Mouse (Mus musculus) hindbrain, embryonic 16.5 days (tissue): ENCODE measurements at regions not wholly inside any gene's neighbourhood (a gene's known extent, or its start where the extent isn't known, plus 50 kb on each side); places are given as distances from the start of the nearest gene placed in this dataset.
A peak's percentile ranks its signal among the peaks of the same experiment; 100 is the strongest.
"Not testable (repeated sequence)": the region's sequence is repeated elsewhere in the genome, so short reads cannot be mapped to it uniquely, and the experiment has no call there.

Source experiments
- ATAC-seq: fragments of 200-750 bp; cut with Nextera tagmentation; 2 replicates; pipeline ENCODE4 v1.8.0; 2017; ENCODE audit warnings: moderate TSS enrichment, moderate library complexity
- H3K27ac ChIP-seq: fragments of 300-500 bp; sonication (generic); 2 replicates; pipeline ENCODE4 v1.5.1; 2014; ENCODE audit warnings: low read depth, mild to moderate bottlenecking, control low read depth, low read length, moderate library complexity
- H3K27me3 ChIP-seq: fragments of 300-500 bp; sonication (generic); replicated peaks from 2 replicates; pipeline ENCODE4 v1.6.1; 2014; ENCODE audit warnings: low read length; ENCODE audit not compliant: control insufficient read depth, insufficient read depth
- H3K36me3 ChIP-seq: fragments of 300-500 bp; sonication (generic); 2 replicates; pipeline ENCODE4 v1.6.1; 2014; ENCODE audit warnings: mild to moderate bottlenecking, low read length, moderate library complexity, mixed read lengths; ENCODE audit not compliant: control insufficient read depth, insufficient read depth
- H3K4me1 ChIP-seq: fragments of 300-500 bp; sonication (generic); 2 replicates; pipeline ENCODE4 v1.6.1; 2014; ENCODE audit warnings: low read depth, low read length; ENCODE audit not compliant: control insufficient read depth, insufficient read depth
- H3K4me2 ChIP-seq: fragments of 300-500 bp; sonication (generic); 2 replicates; pipeline ENCODE4 v1.6.1; 2014; ENCODE audit warnings: mild to moderate bottlenecking, low read length, control low read depth, moderate library complexity
- H3K4me3 ChIP-seq: fragments of 300-500 bp; sonication (generic); 2 replicates; pipeline ENCODE4 v1.5.1; 2014; ENCODE audit warnings: mild to moderate bottlenecking, low read length, control low read depth, moderate library complexity
- H3K9ac ChIP-seq: fragments of 300-500 bp; sonication (generic); 2 replicates; pipeline ENCODE4 v1.6.1; 2014; ENCODE audit warnings: low read depth, mild to moderate bottlenecking, control low read depth, low read length, moderate library complexity
- H3K9me3 ChIP-seq: fragments of 300-500 bp; sonication (generic); 2 replicates; pipeline ENCODE4 v1.6.1; 2014; ENCODE audit warnings: mild to moderate bottlenecking, low read length, moderate library complexity; ENCODE audit not compliant: control insufficient read depth
- WGBS: fragments of 180-500 bp; shearing (Covaris S2); extraction: QIAGEN DNeasy Blood & Tissue Kit; methylation state at CpG from one replicate; pipeline ENCODE4 v1.1.7; 2014; 5-methylcytosine and 5-hydroxymethylcytosine counted together

DNA sequence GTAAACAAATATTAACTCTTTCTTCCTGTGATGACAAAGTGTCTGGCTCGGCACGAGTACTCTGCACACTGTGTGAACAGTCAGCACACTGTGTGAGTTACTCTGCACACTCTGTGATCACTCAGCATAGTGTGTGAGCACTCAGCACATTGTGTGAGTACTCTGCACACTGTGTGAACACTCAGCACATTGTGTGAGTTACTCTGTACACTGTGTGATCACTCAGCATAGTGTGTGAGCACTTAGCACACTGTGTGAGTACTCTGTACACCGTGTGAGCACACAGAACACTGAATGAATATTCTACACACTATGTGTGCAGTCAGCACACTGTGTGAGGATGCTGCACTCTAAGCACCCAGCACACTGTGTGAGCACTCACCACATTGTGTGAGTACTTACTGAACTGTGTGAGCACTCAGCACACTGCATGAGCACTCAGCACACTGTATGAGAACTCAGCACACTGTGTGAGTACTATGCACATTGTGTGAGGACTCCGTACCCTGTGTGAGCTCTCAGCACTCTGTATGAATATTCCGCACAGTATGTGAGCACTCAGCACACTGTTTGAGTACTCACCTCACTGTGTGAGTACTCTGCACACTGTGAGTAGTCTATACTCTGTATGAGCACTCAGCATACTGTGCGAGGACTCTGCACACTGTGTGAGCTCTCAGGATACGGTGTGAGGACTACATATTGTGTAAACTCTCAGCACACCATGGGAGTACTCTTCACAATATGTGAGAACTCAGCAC is 381.9 kb downstream of the Hdgfl1 start:
- Histone ChIP-seq H3K9ac (no peak overlapping the region), H3K27ac (no peak overlapping the region), H3K27me3 (no peaks in the 10 kb centered on the region), H3K36me3 (no peaks in the 10 kb centered on the region), H3K9me3 (no peaks in the 10 kb centered on the region), H3K4me1 (no peaks in the 10 kb centered on the region), H3K4me3 (no peak overlapping the region), H3K4me2 (no peak overlapping the region)
- peak; percentile 42; the same call in 1 of the 2 replicates for ATAC-seq
- WGBS, result 95% methylated on average over 7 of the region's 7 CpGs

DNA sequence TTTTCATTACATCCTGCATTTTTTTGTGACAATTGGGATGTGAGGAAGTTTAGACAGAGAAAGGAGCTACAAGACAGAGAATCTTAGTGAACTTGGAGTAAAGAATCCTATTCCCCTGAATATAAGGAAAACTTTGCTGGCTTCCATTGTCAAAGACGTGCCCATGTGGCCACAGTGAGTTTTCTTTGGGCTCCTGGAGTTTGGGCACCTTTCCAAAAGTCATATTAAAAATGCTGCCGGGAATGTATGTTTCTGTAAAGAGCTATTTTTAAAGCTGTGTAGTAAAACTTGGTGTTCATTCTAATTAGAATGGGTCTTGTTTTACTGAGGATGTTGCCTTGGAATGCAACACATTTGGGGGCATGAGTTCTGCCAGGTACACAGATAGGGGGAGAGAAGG is 387.3 kb downstream of the Hdgfl1 start:
- H3K9me3 ChIP-seq, result no peaks in the 10 kb centered on the region
- H3K9ac ChIP-seq, result no peak overlapping the region
- 58% methylated on average over 2 of the region's 2 CpGs for WGBS
- H3K36me3 ChIP-seq, result no peaks in the 10 kb centered on the region
- ATAC-seq, result no peak
- H3K4me1 ChIP-seq, result no peaks in the 10 kb centered on the region
- no peak overlapping the region for H3K4me3 ChIP-seq
- no peak overlapping the region for H3K4me2 ChIP-seq
- no peaks in the 10 kb centered on the region for H3K27me3 ChIP-seq
- no peak overlapping the region for H3K27ac ChIP-seq

DNA sequence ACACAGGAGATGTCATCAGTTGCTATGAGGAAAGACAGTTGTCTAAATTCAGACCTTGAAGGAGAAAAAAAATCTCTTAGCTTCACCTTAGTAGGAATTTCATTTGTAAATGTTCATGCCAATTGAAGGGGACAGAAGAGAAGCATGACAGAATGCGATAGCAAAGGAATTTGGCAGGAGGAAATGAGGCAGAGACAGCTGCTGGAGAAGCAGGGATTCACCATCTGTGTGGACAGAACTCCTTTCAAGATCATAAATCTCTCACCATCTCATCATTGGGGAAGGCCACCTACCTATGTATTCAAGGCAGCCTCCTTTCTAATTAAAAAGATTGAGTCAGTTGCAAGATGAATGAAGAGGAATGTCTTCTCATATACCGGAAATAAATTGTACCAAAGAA is 387.8 kb downstream of the Hdgfl1 start:
- WGBS, result 76% methylated on average over 2 of the region's 2 CpGs
- 0 out of 2 replicates have a peak, but pooled peaks have one; percentile 50 for ATAC-seq

GRCm38 (mm10) chr13:26375546-26375945 is 394.4 kb downstream of the Hdgfl1 start:
- Histone ChIP-seq H3K9ac (no peak overlapping the region), H3K27ac (no peak overlapping the region), H3K9me3 (no peaks in the 10 kb centered on the region), H3K4me3 (no peak overlapping the region), H3K27me3 (no peaks in the 10 kb centered on the region), H3K36me3 (no peaks in the 10 kb centered on the region), H3K4me1 (no peaks in the 10 kb centered on the region), H3K4me2 (no peak overlapping the region)
- ATAC-seq, result no peak

More for the DNA sequence above, 387.8 kb downstream of the Hdgfl1 start:
- no peak overlapping the region for H3K4me2 ChIP-seq
- H3K4me3 ChIP-seq, result no peak overlapping the region
- no peaks in the 10 kb centered on the region for H3K36me3 ChIP-seq
- H3K27ac ChIP-seq, result no peak overlapping the region
- no peaks in the 10 kb centered on the region for H3K4me1 ChIP-seq
- H3K27me3 ChIP-seq, result no peaks in the 10 kb centered on the region
- no peak overlapping the region for H3K9ac ChIP-seq
- H3K9me3 ChIP-seq, result no peaks in the 10 kb centered on the region

GRCm38 (mm10) chr13:26365911-26366310 is 404.1 kb downstream of the Hdgfl1 start:
- ATAC-seq, H3K27ac ChIP-seq, H3K4me1 ChIP-seq, H3K36me3 ChIP-seq, H3K4me2 ChIP-seq, H3K9ac ChIP-seq, H3K27me3 ChIP-seq, H3K4me3 ChIP-seq, H3K9me3 ChIP-seq: not testable (repeated sequence)
- WGBS, result 91% methylated on average over 6 of the region's 6 CpGs

- H3K4me2 ChIP-seq, result no peak overlapping the region
- no peak overlapping the region for H3K4me3 ChIP-seq
- H3K27ac ChIP-seq, result no peak overlapping the region
- no peak overlapping the region for H3K9ac ChIP-seq
- no peaks in the 10 kb centered on the region for H3K27me3 ChIP-seq
- 75% methylated on average over 3 of the region's 3 CpGs for WGBS
- no peaks in the 10 kb centered on the region; the same call in 1 of the 2 replicates for H3K9me3 ChIP-seq
- no peak for ATAC-seq
- H3K36me3 ChIP-seq, result no peaks in the 10 kb centered on the region
- no peaks in the 10 kb centered on the region for H3K4me1 ChIP-seq
Observed at GRCm38 (mm10) chr13:26356341-26356740, 413.6 kb downstream of the Hdgfl1 start.

- Histone ChIP-seq H3K27me3 (no peaks in the 10 kb centered on the region), H3K9me3 (no peaks in the 10 kb centered on the region; the same call in 1 of the 2 replicates), H3K4me3 (no peak overlapping the region), H3K36me3 (no peaks in the 10 kb centered on the region), H3K4me2 (no peak overlapping the region), H3K4me1 (no peaks in the 10 kb centered on the region), H3K27ac (no peak overlapping the region), H3K9ac (no peak overlapping the region)
- ATAC-seq, result no peak
Observed at GRCm38 (mm10) chr13:26354421-26354820, 415.5 kb downstream of the Hdgfl1 start.

GRCm38 (mm10) chr13:26350510-26350909 is 419.5 kb downstream of the Hdgfl1 start:
- H3K4me3 ChIP-seq, result no peak overlapping the region
- no peak overlapping the region for H3K27ac ChIP-seq
- no peaks in the 10 kb centered on the region for H3K4me1 ChIP-seq
- no peak for ATAC-seq
- no peak overlapping the region for H3K4me2 ChIP-seq
- no peaks in the 10 kb centered on the region; the same call in 1 of the 2 replicates for H3K9me3 ChIP-seq
- no peaks in the 10 kb centered on the region for H3K27me3 ChIP-seq
- no peaks in the 10 kb centered on the region for H3K36me3 ChIP-seq
- no peak overlapping the region for H3K9ac ChIP-seq
- WGBS, result 90% methylated on average over 3 of the region's 3 CpGs

- no peak for ATAC-seq
- no peak overlapping the region for H3K4me3 ChIP-seq
- H3K4me1 ChIP-seq, result no peaks in the 10 kb centered on the region
- no peak overlapping the region for H3K4me2 ChIP-seq
- H3K27me3 ChIP-seq, result no peaks in the 10 kb centered on the region
- no peaks in the 10 kb centered on the region for H3K36me3 ChIP-seq
- WGBS, result 72% methylated on average over 3 of the region's 3 CpGs
- no peaks in the 10 kb centered on the region for H3K9me3 ChIP-seq
- no peak overlapping the region for H3K9ac ChIP-seq
- no peak overlapping the region for H3K27ac ChIP-seq
Observed at GRCm38 (mm10) chr13:26338795-26339194, 431.2 kb downstream of the Hdgfl1 start.
